Mouse (Mus musculus) olfactory bulb, adult 2 months (tissue): ENCODE data around the gene Gm17087.

Source experiments
- CTCF ChIP-seq: fragments of 200-500 bp; IDR thresholded peaks from 2 replicates; pipeline ENCODE4 v1.5.1; 2012; ENCODE audit warnings: low read depth, mild to moderate bottlenecking, low read length, moderate library complexity; ENCODE audit not compliant: insufficient read depth
- POLR2A ChIP-seq: fragments of 200-500 bp; IDR thresholded peaks from 2 replicates; pipeline ENCODE4 v1.6.1; 2012; ENCODE audit warnings: mild to moderate bottlenecking, low read depth, low read length, moderate library complexity; ENCODE audit not compliant: insufficient read depth

DNA sequence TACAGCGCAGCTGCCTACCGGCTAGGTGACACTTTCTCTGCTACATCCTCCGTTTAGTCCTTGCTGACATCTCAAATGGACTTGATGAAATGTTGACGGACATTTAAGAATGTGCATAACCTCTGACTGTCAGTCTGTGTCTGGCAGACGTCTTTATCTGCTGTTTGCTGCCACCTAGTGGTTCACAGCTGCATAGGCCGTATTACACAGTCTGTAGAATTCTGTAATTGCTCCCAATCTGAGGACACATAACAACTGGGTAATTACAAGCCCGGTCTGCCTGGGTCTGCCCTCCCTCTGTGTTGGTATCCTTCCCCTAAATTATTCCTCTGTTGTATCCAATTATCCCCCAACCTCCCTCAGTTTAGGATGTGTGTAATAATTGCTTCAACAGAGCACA lies 31.0 kb upstream of the Gm17087 start:
- TF ChIP-seq CTCF = no peak
- TF ChIP-seq POLR2A = no peak
